ENCODE assay signal across 8 mouse cellular contexts in the genomic region with DNA sequence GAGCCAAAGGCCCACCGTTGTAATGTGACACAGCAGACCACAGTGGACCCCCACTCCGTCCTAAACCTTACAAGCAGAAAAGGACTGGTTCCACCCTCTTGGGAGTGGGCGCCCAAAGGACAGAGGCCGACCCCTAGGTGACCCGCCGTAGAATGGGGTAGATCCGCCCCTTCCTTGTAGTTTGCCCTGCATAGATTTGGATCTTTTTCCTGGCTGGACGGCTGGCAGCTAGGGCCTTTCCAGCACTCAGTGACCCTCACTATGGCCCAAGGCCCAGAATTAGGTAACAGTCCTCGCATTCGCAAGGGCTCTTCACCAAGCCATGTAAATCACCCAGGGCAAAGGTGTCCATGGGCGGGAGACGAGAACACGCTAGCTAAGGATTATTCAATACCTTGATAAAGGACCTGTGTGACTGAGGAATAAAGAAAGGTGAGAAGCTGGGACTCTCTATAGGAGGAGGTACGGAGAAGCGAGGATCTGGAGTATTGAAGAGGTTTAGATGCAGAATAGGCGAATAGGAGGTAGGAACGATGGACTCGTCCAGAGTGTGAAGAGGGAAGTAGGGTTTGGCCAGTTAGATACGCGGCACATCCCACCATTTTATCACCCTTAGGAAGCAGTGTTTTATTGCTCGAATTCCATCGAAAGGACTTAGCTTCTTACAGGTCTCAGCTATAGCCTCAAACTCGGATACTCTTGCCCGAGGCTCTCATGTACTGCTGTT. TPM values are rescaled to one million over a fixed set of nuclear protein-coding genes. Genes with fewer than 3 reads are reported as not detected.
A peak's percentile ranks its signal among the peaks of the same experiment; 100 is the strongest.
DNase-seq lines count a peak whose midpoint lies in the region; ATAC-seq lines count a peak whose summit lies in the region.

No protein-coding gene starts in this region.

- peak overlapping the region; percentile 94 for H3K9ac ChIP-seq in forebrain, embryonic 11.5 days (ENCODE audit: low read length)
- H3K9ac ChIP-seq in kidney, embryonic 14.5 days (ENCODE audit: low read depth, low read length), result peak overlapping the region; percentile 95

- peak overlapping the region; percentile 87 for H3K27ac ChIP-seq in forebrain, embryonic 11.5 days (ENCODE audit: low read depth, low read length)
- H3K27ac ChIP-seq in kidney, embryonic 14.5 days (ENCODE audit: low read depth, low read length), result peak overlapping the region; percentile 95

- peak overlapping the region; percentile 97 for H3K4me2 ChIP-seq in forebrain, embryonic 11.5 days (ENCODE audit: low read depth, low read length, severe bottlenecking)
- peak overlapping the region; percentile 93 for H3K4me2 ChIP-seq in kidney, embryonic 14.5 days (replicated peaks; ENCODE audit: low read depth, low read length)

- peaks cover 23% of the 10 kb centered on the region for H3K4me1 ChIP-seq in forebrain, embryonic 11.5 days (replicated peaks; ENCODE audit: control insufficient read depth, insufficient read depth, low read length)
- H3K4me1 ChIP-seq in kidney, embryonic 14.5 days (ENCODE audit: control insufficient read depth, insufficient read depth, low read length), result peaks cover 35% of the 10 kb centered on the region

- 19% methylated on average over 24 of the region's 24 CpGs for WGBS in forebrain, embryonic 11.5 days
- 9% methylated on average over 24 of the region's 24 CpGs for WGBS in kidney, embryonic 14.5 days

- H3K27me3 ChIP-seq in forebrain, embryonic 11.5 days (ENCODE audit: control insufficient read depth, insufficient read depth, low read length), result no peaks in the 10 kb centered on the region
- H3K27me3 ChIP-seq in kidney, embryonic 14.5 days (ENCODE audit: control insufficient read depth, insufficient read depth, low read length), result no peaks in the 10 kb centered on the region

- peaks cover 4% of the 10 kb centered on the region; the same call in 1 of the 2 replicates for H3K36me3 ChIP-seq in forebrain, embryonic 11.5 days (ENCODE audit: control insufficient read depth, insufficient read depth, low read length)
- H3K36me3 ChIP-seq in kidney, embryonic 14.5 days (ENCODE audit: control insufficient read depth, insufficient read depth, low read length), result peaks cover 16% of the 10 kb centered on the region

- no peaks in the 10 kb centered on the region for H3K9me3 ChIP-seq in forebrain, embryonic 11.5 days (ENCODE audit: control insufficient read depth, low read length)
- no peaks in the 10 kb centered on the region for H3K9me3 ChIP-seq in kidney, embryonic 14.5 days (ENCODE audit: control insufficient read depth, low read length)

- peak overlapping the region; percentile 98 for H3K4me3 ChIP-seq in forebrain, embryonic 11.5 days (ENCODE audit: low read depth, low read length)
- peak overlapping the region; percentile 99 for H3K4me3 ChIP-seq in kidney, embryonic 14.5 days (ENCODE audit: low read length)

- peak; percentile 38 for DNase-seq in urinary bladder, postnatal 25 days (ENCODE audit: low spot score)
- no peak for DNase-seq in urinary bladder, postnatal 10 days (ENCODE audit: low spot score)
- DNase-seq in forebrain, embryonic 11.5 days (ENCODE audit: low spot score), result no peak
- DNase-seq in lung, postnatal 25 days (ENCODE audit: low spot score), result peak; percentile 81
- no peak for DNase-seq in embryo, embryonic 11 days
- no peak for DNase-seq in right cerebral cortex, postnatal 36 days (ENCODE audit: low spot score in 2 of 2)

- ATAC-seq in forebrain, embryonic 11.5 days (replicated peaks; ENCODE audit: low FRiP score), result no peak
- peak; percentile 0; the same call in 1 of the 2 replicates for ATAC-seq in kidney, embryonic 14.5 days (ENCODE audit: low FRiP score, low TSS enrichment)
- ATAC-seq in frontal cortex, adult (ENCODE audit: low TSS enrichment), result no peak

RNA-seq across cellular contexts. Expression of gene Agpat1, which starts 0.6 kb away (rescaled TPM):
- 93.4 and 101 TPM in 2 replicates for polyA plus RNA-seq in forebrain, embryonic 11.5 days (2014; fragmentation: Nextera tagmentation; extraction: Ambion mirVana)
- polyA plus RNA-seq in kidney, embryonic 14.5 days (2014; fragmentation: Nextera tagmentation; extraction: Ambion mirVana), result 61.7 and 75.3 TPM in 2 replicates

RNA-seq across cellular contexts. Expression of gene Rnf5, which starts 1.2 kb away (rescaled TPM):
- polyA plus RNA-seq in forebrain, embryonic 11.5 days (2014; fragmentation: Nextera tagmentation; extraction: Ambion mirVana), result 158 and 169 TPM in 2 replicates
- polyA plus RNA-seq in kidney, embryonic 14.5 days (2014; fragmentation: Nextera tagmentation; extraction: Ambion mirVana), result 118 and 139 TPM in 2 replicates

RNA-seq across cellular contexts. Expression of gene Ager, which starts 7.0 kb away (rescaled TPM):
- 2.4 and 4.0 TPM in 2 replicates for polyA plus RNA-seq in forebrain, embryonic 11.5 days (2014; fragmentation: Nextera tagmentation; extraction: Ambion mirVana)
- polyA plus RNA-seq in kidney, embryonic 14.5 days (2014; fragmentation: Nextera tagmentation; extraction: Ambion mirVana), result 5.8 and 6.6 TPM in 2 replicates

RNA-seq across cellular contexts. Expression of gene Egfl8, which starts 11.1 kb away (rescaled TPM):
- 1.6 and 2.3 TPM in 2 replicates for polyA plus RNA-seq in forebrain, embryonic 11.5 days (2014; fragmentation: Nextera tagmentation; extraction: Ambion mirVana)
- polyA plus RNA-seq in kidney, embryonic 14.5 days (2014; fragmentation: Nextera tagmentation; extraction: Ambion mirVana), result 3.2 and 3.6 TPM in 2 replicates

RNA-seq across cellular contexts. Expression of gene Pbx2, which starts 13.6 kb away (rescaled TPM):
- 17.8 and 17.9 TPM in 2 replicates for polyA plus RNA-seq in forebrain, embryonic 11.5 days (2014; fragmentation: Nextera tagmentation; extraction: Ambion mirVana)
- polyA plus RNA-seq in kidney, embryonic 14.5 days (2014; fragmentation: Nextera tagmentation; extraction: Ambion mirVana), result 17.8 and 20.9 TPM in 2 replicates

Comparison
In these comparisons a context has a peak if more than half of its experiments do, and no peak if none do; other contexts are left out.
1. DNase-seq: peak in urinary bladder, postnatal 25 days (single experiment) and lung, postnatal 25 days (single experiment); none in urinary bladder, postnatal 10 days (single experiment), forebrain, embryonic 11.5 days (single experiment), embryo, embryonic 11 days (single experiment) and right cerebral cortex, postnatal 36 days (0 of 2).